Mouse (Mus musculus): ENCODE measurements around the gene Tedc2.

Tedc2 gene

GRCm38 (mm10) chr17:24192848-24193247 is 27.8 kb downstream of the Tedc2 start:
- DNase-seq, result no peak

- DNase-seq, result no peak
These were observed 29.2 kb downstream of the Tedc2 start for GRCm38 (mm10) chr17:24191481-24191880.

GRCm38 (mm10) chr17:24190934-24191333 is 29.7 kb downstream of the Tedc2 start:
- DNase-seq, result no peak

- no peak for DNase-seq
These were observed 46.4 kb downstream of the Tedc2 start for GRCm38 (mm10) chr17:24174259-24174658.

- DNase-seq, result peak; percentile 51 to 79
These were observed 47.2 kb downstream of the Tedc2 start for GRCm38 (mm10) chr17:24173423-24173822.

GRCm38 (mm10) chr17:24171738-24172137 is 48.9 kb downstream of the Tedc2 start:
- DNase-seq, result peak in 1 of 2 experiments; percentile 22

GRCm38 (mm10) chr17:24170729-24171128 is 49.9 kb downstream of the Tedc2 start:
- peak; percentile 17 to 25 for DNase-seq

GRCm38 (mm10) chr17:24170125-24170524 is 50.5 kb downstream of the Tedc2 start:
- peak in 1 of 2 experiments; percentile 16 for DNase-seq

GRCm38 (mm10) chr17:24169317-24170065 is 51.2 kb downstream of the Tedc2 start, which contains the start of gene Atp6v0c:
Gene Atp6v0c (minus strand): TSS chr17:24169702.
- peak; percentile 94 to 95 for DNase-seq

- DNase-seq, result peak; percentile 65 to 74
These were observed 51.9 kb downstream of the Tedc2 start for GRCm38 (mm10) chr17:24168590-24169277.

- no peak for DNase-seq
These were observed 52.7 kb downstream of the Tedc2 start for GRCm38 (mm10) chr17:24167891-24168505.

GRCm38 (mm10) chr17:24167120-24167519 is 53.5 kb downstream of the Tedc2 start:
- DNase-seq, result no peak
